Mouse (Mus musculus): Measurements from ENCODE around the gene Tnnc2. TPM values are rescaled to one million over a fixed set of nuclear protein-coding genes. Genes with fewer than 3 reads are reported as not detected.

The Tnnc2 gene
- polyA plus RNA-seq, 1 experiment from 2014 or later = 0.18 TPM

- ChIA-PET POLR2A (interaction anchor here (1.4 kb wide), 1 partner anchor 10 kb away, joined by 5 read pairs; no protein-coding TSS in a partner anchor), CTCF (interaction anchor here (0.8 kb wide), 1 partner anchor 8 kb away, joined by 3 read pairs; the partner anchor contains the start of gene Snx21)
- TF ChIP-seq CTCF (IDR thresholded peaks at IDR 0.05) = no peak
- in situ Hi-C loops (cut with MboI; ENCODE audit: low pct_unique_long_range_greater_than_20kb) = no loop called here
- DNase-seq (ENCODE audit: low read depth, low spot score) (no peak), ATAC-seq (no peak)
- H3K27me3 ChIP-seq = no peaks in the 10 kb centered on the region
Observed at GRCm38 (mm10) chr2:164777246-164778014, 2.3 kb downstream of the Tnnc2 start.

GRCm38 (mm10) chr2:164776801-164777200 is 3.0 kb downstream of the Tnnc2 start:
- no peak for DNase-seq (ENCODE audit: low read depth, low spot score)
- no peaks in the 10 kb centered on the region for H3K27me3 ChIP-seq
- POLR2A ChIA-PET = interaction anchor here (1.4 kb wide), 1 partner anchor 9 kb away, joined by 5 read pairs; no protein-coding TSS in a partner anchor
- ATAC-seq = no peak
- CTCF ChIA-PET = interaction anchor here (0.8 kb wide), 1 partner anchor 9 kb away, joined by 3 read pairs; the partner anchor contains the start of gene Snx21
- in situ Hi-C loops (cut with MboI; ENCODE audit: low pct_unique_long_range_greater_than_20kb) = no loop called here
- TF ChIP-seq CTCF (IDR thresholded peaks at IDR 0.05) = no peak

GRCm38 (mm10) chr2:164776130-164776529 is 3.6 kb downstream of the Tnnc2 start:
- in situ Hi-C loops (cut with MboI; ENCODE audit: low pct_unique_long_range_greater_than_20kb) = no loop called here
- ChIA-PET CTCF (interaction anchor here (0.9 kb wide), 1 partner anchor 18 kb away, joined by 3 read pairs; no protein-coding TSS in a partner anchor), POLR2A (interaction anchor here (1.4 kb wide), 1 partner anchor 8 kb away, joined by 5 read pairs; no protein-coding TSS in a partner anchor)

GRCm38 (mm10) chr2:164773989-164774364 is 5.8 kb downstream of the Tnnc2 start:
- in situ Hi-C loops (cut with MboI; ENCODE audit: low pct_unique_long_range_greater_than_20kb) = no loop called here
- ATAC-seq (no peak), DNase-seq (ENCODE audit: low read depth, low spot score) (no peak)
- POLR2A ChIA-PET = no interaction called here
- H3K27me3 ChIP-seq = no peaks in the 10 kb centered on the region
- no peak for TF ChIP-seq CTCF (IDR thresholded peaks at IDR 0.05)
- CTCF ChIA-PET = interaction anchor here (1.0 to 1.6 kb wide), 2 partner anchors 10 to 20 kb away, joined by 3 to 9 read pairs; no protein-coding TSS in a partner anchor

More at GRCm38 (mm10) chr2:164776130-164776529, 3.6 kb downstream of the Tnnc2 start:
- no peak for TF ChIP-seq CTCF (IDR thresholded peaks at IDR 0.05)
- ATAC-seq (no peak), DNase-seq (ENCODE audit: low read depth, low spot score) (no peak)
- H3K27me3 ChIP-seq = no peaks in the 10 kb centered on the region

- in situ Hi-C loops (cut with MboI; ENCODE audit: low pct_unique_long_range_greater_than_20kb) = no loop called here
- no peak for TF ChIP-seq CTCF (IDR thresholded peaks at IDR 0.05)
- CTCF ChIA-PET = interaction anchor here (1.0 to 1.6 kb wide), 3 partner anchors 11 to 21 kb away, joined by 3 to 9 read pairs (median 4); no protein-coding TSS in a partner anchor
- POLR2A ChIA-PET = no interaction called here
- no peaks in the 10 kb centered on the region for H3K27me3 ChIP-seq
- DNase-seq (ENCODE audit: low read depth, low spot score) (no peak), ATAC-seq (no peak)
Observed at GRCm38 (mm10) chr2:164773229-164773988, 6.4 kb downstream of the Tnnc2 start.

GRCm38 (mm10) chr2:164771123-164771522 is 8.6 kb downstream of the Tnnc2 start:
- in situ Hi-C loops (cut with MboI; ENCODE audit: low pct_unique_long_range_greater_than_20kb) = no loop called here
- no peaks in the 10 kb centered on the region for H3K27me3 ChIP-seq
- no peak for DNase-seq (ENCODE audit: low read depth, low spot score)
- no peak for TF ChIP-seq CTCF (IDR thresholded peaks at IDR 0.05)
- ChIA-PET CTCF (no interaction called here), POLR2A (interaction anchor here (1.8 kb wide), 1 partner anchor 22 kb away, joined by 5 read pairs; no protein-coding TSS in a partner anchor)
- no peak for ATAC-seq

- no peaks in the 10 kb centered on the region for H3K27me3 ChIP-seq
- DNase-seq (ENCODE audit: low read depth, low spot score) (no peak), ATAC-seq (no peak)
- ChIA-PET POLR2A (interaction anchor here (1.1 kb wide), 1 partner anchor 24 kb away, joined by 3 read pairs; no protein-coding TSS in a partner anchor), CTCF (no interaction called here)
- TF ChIP-seq CTCF (IDR thresholded peaks at IDR 0.05) = no peak
- in situ Hi-C loops (cut with MboI; ENCODE audit: low pct_unique_long_range_greater_than_20kb) = no loop called here
Observed at GRCm38 (mm10) chr2:164770279-164770678, 9.5 kb downstream of the Tnnc2 start.

- POLR2A ChIA-PET = interaction anchor here (0.6 to 1.1 kb wide), 4 partner anchors 11 to 302 kb away, joined by 3 to 4 read pairs (median 3); no protein-coding TSS in a partner anchor
Observed at GRCm38 (mm10) chr2:164769258-164770037, 10.3 kb downstream of the Tnnc2 start, which contains the start of gene Ube2c. Gene Ube2c (plus strand): TSS chr2:164769898.

GRCm38 (mm10) chr2:164767812-164768540 is 11.8 kb downstream of the Tnnc2 start:
- no peak for ATAC-seq
- ChIA-PET CTCF (interaction anchor here (1.1 kb wide), 1 partner anchor 16 kb away, joined by 4 read pairs; no protein-coding TSS in a partner anchor), POLR2A (interaction anchor here (0.8 to 2.1 kb wide), 2 partner anchors 9 to 127 kb away, joined by 4 to 5 read pairs; no protein-coding TSS in a partner anchor)
- DNase-seq (ENCODE audit: low read depth, low spot score) = no peak
- no peak for TF ChIP-seq CTCF (IDR thresholded peaks at IDR 0.05)
- no peaks in the 10 kb centered on the region for H3K27me3 ChIP-seq
- in situ Hi-C loops (cut with MboI; ENCODE audit: low pct_unique_long_range_greater_than_20kb) = no loop called here

More at GRCm38 (mm10) chr2:164769258-164770037, 10.3 kb downstream of the Tnnc2 start, which contains the start of gene Ube2c:
- peak; percentile 99 for ATAC-seq
- DNase-seq (ENCODE audit: low read depth, low spot score) = peak; percentile 95
- in situ Hi-C loops (cut with MboI; ENCODE audit: low pct_unique_long_range_greater_than_20kb) = no loop called here
- CTCF ChIA-PET = interaction anchor here (1.1 kb wide), 1 partner anchor 15 kb away, joined by 4 read pairs; no protein-coding TSS in a partner anchor
- no peaks in the 10 kb centered on the region for H3K27me3 ChIP-seq
- no peak for TF ChIP-seq CTCF (IDR thresholded peaks at IDR 0.05)

Measured in Patski (cell line).